Comparison of ENCODE assay signal across 8 mouse cellular contexts in the genomic region with DNA sequence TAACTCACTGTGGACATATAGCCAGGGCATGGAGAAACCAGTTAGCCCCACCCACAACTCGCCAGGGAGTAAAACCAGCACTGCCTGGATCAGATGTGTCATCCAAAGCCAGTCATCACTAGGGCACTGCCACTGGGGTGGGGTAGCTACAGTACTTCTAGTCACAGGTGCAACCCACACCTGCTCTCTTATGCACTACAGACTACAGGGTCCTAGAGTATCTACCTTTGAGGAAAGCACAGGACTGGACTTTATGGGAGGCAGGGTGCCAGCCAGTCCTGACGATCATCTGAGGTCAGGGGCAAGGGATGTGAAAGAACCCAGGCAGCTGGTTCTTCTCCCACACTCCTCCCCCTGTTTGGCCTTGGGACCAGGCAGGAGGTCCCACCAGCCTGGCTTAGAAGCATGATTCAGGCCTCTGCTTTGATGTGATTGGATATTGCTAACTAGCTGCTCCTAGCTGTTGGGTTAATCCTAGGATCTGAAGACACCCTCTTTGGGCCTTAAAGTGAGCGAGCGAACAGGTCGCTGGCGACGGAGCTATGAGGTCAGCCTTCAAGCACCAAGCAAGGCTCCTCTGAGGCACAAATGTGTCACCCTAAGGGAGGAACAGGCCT. TPM values are rescaled to one million over a fixed set of nuclear protein-coding genes. Genes with fewer than 3 reads are reported as not detected.
DNase-seq lines count a peak whose midpoint lies in the region; ATAC-seq and TF ChIP-seq lines count a peak whose summit lies in the region.

No protein-coding gene starts in this region.

- H3K4me1 ChIP-seq in heart, adult 2 months (ENCODE audit: control insufficient read depth, insufficient read depth, low read length) = peaks cover 14% of the 10 kb centered on the region
- H3K4me1 ChIP-seq in kidney, embryonic 15.5 days = peaks cover 28% of the 10 kb centered on the region
- H3K4me1 ChIP-seq in stomach, embryonic 16.5 days (ENCODE audit: control insufficient read depth, insufficient read depth, low read length) = peaks cover 27% of the 10 kb centered on the region

- no peak; the same call in none of the 2 replicates for TF ChIP-seq POLR2A in heart, adult 2 months (IDR thresholded peaks at IDR 0.05; ENCODE audit: insufficient read depth, low read depth, low read length)

- peak overlapping the region; percentile 69 for H3K9ac ChIP-seq in heart, adult 2 months (ENCODE audit: low read depth, low read length)
- H3K9ac ChIP-seq in kidney, embryonic 15.5 days = peak overlapping the region; percentile 62
- peak overlapping the region; percentile 82 for H3K9ac ChIP-seq in stomach, embryonic 16.5 days (ENCODE audit: low read length)

- 33% methylated on average over 7 of the region's 7 CpGs for WGBS in heart, adult 2 months
- WGBS in kidney, embryonic 15.5 days = 10% methylated on average over 7 of the region's 7 CpGs
- WGBS in stomach, embryonic 16.5 days = 7% methylated on average over 7 of the region's 7 CpGs

- H3K27ac ChIP-seq in heart, adult 2 months = peak overlapping the region; percentile 75
- peak overlapping the region; percentile 70 for H3K27ac ChIP-seq in kidney, embryonic 15.5 days
- peak overlapping the region; percentile 94 for H3K27ac ChIP-seq in stomach, embryonic 16.5 days (ENCODE audit: low read length)

- H3K9me3 ChIP-seq in kidney, embryonic 15.5 days (replicated peaks) = no peaks in the 10 kb centered on the region
- H3K9me3 ChIP-seq in stomach, embryonic 16.5 days (replicated peaks; ENCODE audit: control insufficient read depth, low read length) = no peaks in the 10 kb centered on the region

- intact Hi-C loops in heart, adult 2 months (cut with DNase I) = no loop called here
- intact Hi-C loops in left cerebral cortex, postnatal 14 days (cut with DNase I) = no loop called here

- peak overlapping the region; percentile 68 for H3K4me2 ChIP-seq in kidney, embryonic 15.5 days
- peak overlapping the region; percentile 85 for H3K4me2 ChIP-seq in stomach, embryonic 16.5 days (ENCODE audit: low read depth, low read length)

- H3K4me3 ChIP-seq in heart, adult 2 months = peak overlapping the region; percentile 56
- peak overlapping the region; percentile 55 for H3K4me3 ChIP-seq in kidney, embryonic 15.5 days (replicated peaks)
- H3K4me3 ChIP-seq in stomach, embryonic 16.5 days (replicated peaks; ENCODE audit: low read length) = peak overlapping the region; percentile 71

- no peaks in the 10 kb centered on the region for H3K36me3 ChIP-seq in heart, adult 2 months (ENCODE audit: control insufficient read depth, insufficient read depth, low read length)
- H3K36me3 ChIP-seq in kidney, embryonic 15.5 days = peaks cover 32% of the 10 kb centered on the region
- H3K36me3 ChIP-seq in stomach, embryonic 16.5 days (ENCODE audit: control insufficient read depth, insufficient read depth, low read length) = peaks cover 9% of the 10 kb centered on the region; the same call in 1 of the 2 replicates

- H3K79me2 ChIP-seq in heart, adult 2 months (replicated peaks; ENCODE audit: control insufficient read depth, insufficient read depth, low read length) = no peaks in the 10 kb centered on the region

- H3K27me3 ChIP-seq in heart, adult 2 months (ENCODE audit: control insufficient read depth, insufficient read depth, low read length) = no peaks in the 10 kb centered on the region
- no peaks in the 10 kb centered on the region for H3K27me3 ChIP-seq in kidney, embryonic 15.5 days
- no peaks in the 10 kb centered on the region for H3K27me3 ChIP-seq in stomach, embryonic 16.5 days (ENCODE audit: control insufficient read depth, insufficient read depth, low read length)

- ATAC-seq in monocyte, adult 5-6 weeks (replicated peaks; ENCODE audit: insufficient number of reproducible peaks, low FRiP score, low TSS enrichment, poor library complexity, severe bottlenecking) = no peak
- no peak for ATAC-seq in kidney, embryonic 15.5 days (replicated peaks; ENCODE audit: low FRiP score)
- ATAC-seq in stomach, embryonic 16.5 days (ENCODE audit: insufficient read depth, low FRiP score) = peak; percentile 5; the same call in 1 of the 2 replicates

- TF ChIP-seq CTCF in heart, adult 2 months (IDR thresholded peaks at IDR 0.05) = no peak

- TF ChIP-seq EP300 in heart, adult 2 months (IDR thresholded peaks at IDR 0.05; ENCODE audit: insufficient read depth, low read depth, low read length) = no peak

- DNase-seq in monocyte, adult 2 months (ENCODE audit: low read depth in 1 of 2, low spot score in 2 of 2) = peak; percentile 15 to 16
- DNase-seq in c-Kit-negative CD71-positive TER-119-positive erythroid progenitor cells, embryonic 14.5 days (ENCODE audit: low read depth, low spot score) = peak; percentile 48
- peak; percentile 50 to 54 for DNase-seq in heart, adult 2 months
- DNase-seq in lung, postnatal 36 days = peak; percentile 69
- DNase-seq in left cerebral cortex, postnatal 14 days (ENCODE audit: low spot score in 2 of 2) = no peak

RNA-seq across cellular contexts. Expression of a gene that starts 4.6 kb away (rescaled TPM):
- total RNA-seq in monocyte, adult 5-6 weeks (2017) = 73.1 to 101 TPM (median 77.7 TPM) in 3 replicates
- total RNA-seq in heart, adult 2 months (2021) = 10 to 100 TPM; 62.9 to 73.9 TPM
- polyA plus RNA-seq in heart, adult 2 months (2012; rRNA removed) = 73.2 and 96.7 TPM in 2 replicates
- polyA plus RNA-seq in kidney, embryonic 15.5 days (2015; fragmentation: Nextera tagmentation; extraction: Ambion mirVana) = 115 and 122 TPM in 2 replicates
- 240 and 265 TPM in 2 replicates for polyA plus RNA-seq in stomach, embryonic 16.5 days (2015; fragmentation: Nextera tagmentation; extraction: Ambion mirVana)
- 10 to 100 TPM; 25.8 to 25.9 TPM for total RNA-seq in left cerebral cortex, postnatal 14 days (2021)

RNA-seq across cellular contexts. Expression of a gene that starts 25.8 kb away (rescaled TPM):
- total RNA-seq in monocyte, adult 5-6 weeks (2017) = 22.4 to 25.6 TPM (median 25.2 TPM) in 3 replicates
- 100 to 1,000 TPM in 1 of 2 experiments, 10 to 100 TPM in 1; 90.8 to 105 TPM for total RNA-seq in heart, adult 2 months (2021)
- polyA plus RNA-seq in heart, adult 2 months (2012; rRNA removed) = 63.7 and 79.9 TPM in 2 replicates
- 92.1 and 98.0 TPM in 2 replicates for polyA plus RNA-seq in kidney, embryonic 15.5 days (2015; fragmentation: Nextera tagmentation; extraction: Ambion mirVana)
- polyA plus RNA-seq in stomach, embryonic 16.5 days (2015; fragmentation: Nextera tagmentation; extraction: Ambion mirVana) = 45.1 and 48.0 TPM in 2 replicates
- total RNA-seq in left cerebral cortex, postnatal 14 days (2021) = 100 to 1,000 TPM; 249 to 272 TPM

RNA-seq across cellular contexts. Expression of a gene that starts 25.9 kb away (rescaled TPM):
- 2.1 to 2.8 TPM (median 2.1 TPM) in 3 replicates for total RNA-seq in monocyte, adult 5-6 weeks (2017)
- total RNA-seq in heart, adult 2 months (2021) = 1 to 10 TPM; 2.3 to 3.1 TPM
- polyA plus RNA-seq in heart, adult 2 months (2012; rRNA removed) = 4.6 and 4.9 TPM in 2 replicates
- 10.3 and 13.9 TPM in 2 replicates for polyA plus RNA-seq in kidney, embryonic 15.5 days (2015; fragmentation: Nextera tagmentation; extraction: Ambion mirVana)
- 7.1 TPM in 2 replicates for polyA plus RNA-seq in stomach, embryonic 16.5 days (2015; fragmentation: Nextera tagmentation; extraction: Ambion mirVana)
- 1 to 10 TPM; 3.6 to 4.5 TPM for total RNA-seq in left cerebral cortex, postnatal 14 days (2021)

RNA-seq across cellular contexts. Expression of a gene that starts 45.8 kb away (rescaled TPM):
- total RNA-seq in monocyte, adult 5-6 weeks (2017) = 1.4 to 6.9 TPM (median 1.5 TPM) in 3 replicates
- total RNA-seq in heart, adult 2 months (2021) = 10 to 100 TPM; 25.9 to 29.7 TPM
- polyA plus RNA-seq in heart, adult 2 months (2012; rRNA removed) = 22.4 and 39.2 TPM in 2 replicates
- 79.9 and 83.4 TPM in 2 replicates for polyA plus RNA-seq in kidney, embryonic 15.5 days (2015; fragmentation: Nextera tagmentation; extraction: Ambion mirVana)
- polyA plus RNA-seq in stomach, embryonic 16.5 days (2015; fragmentation: Nextera tagmentation; extraction: Ambion mirVana) = 56.0 and 59.4 TPM in 2 replicates
- total RNA-seq in left cerebral cortex, postnatal 14 days (2021) = 10 to 100 TPM; 52.9 to 65.6 TPM

RNA-seq across cellular contexts. Expression of a gene that starts 45.9 kb away (rescaled TPM):
- 1.6 TPM in 1 of 3 replicates, not detected in the others for total RNA-seq in monocyte, adult 5-6 weeks (2017)
- not detected for total RNA-seq in heart, adult 2 months (2021)
- 0.18 and 0.20 TPM in 2 replicates for polyA plus RNA-seq in heart, adult 2 months (2012; rRNA removed)
- polyA plus RNA-seq in kidney, embryonic 15.5 days (2015; fragmentation: Nextera tagmentation; extraction: Ambion mirVana) = 3.4 and 3.5 TPM in 2 replicates
- 4.8 and 6.3 TPM in 2 replicates for polyA plus RNA-seq in stomach, embryonic 16.5 days (2015; fragmentation: Nextera tagmentation; extraction: Ambion mirVana)
- not detected for total RNA-seq in left cerebral cortex, postnatal 14 days (2021)

Comparison
In these comparisons a context has a peak if more than half of its experiments do, and no peak if none do; other contexts are left out.
1. DNase-seq: peak in monocyte, adult 2 months (2 of 2), c-Kit-negative CD71-positive TER-119-positive erythroid progenitor cells, embryonic 14.5 days (single experiment), heart, adult 2 months (2 of 2) and lung, postnatal 36 days (single experiment); none in left cerebral cortex, postnatal 14 days (0 of 2).
2. Peak in every context shown above with its lines, with median percentiles within 50 percentile points of each other: H3K27ac ChIP-seq, H3K4me3 ChIP-seq and H3K9ac ChIP-seq.